Mouse (Mus musculus): ENCODE measurements around the gene Efcab8. TPM values are rescaled to one million over a fixed set of nuclear protein-coding genes. Genes with fewer than 3 reads are reported as not detected.
A peak's percentile ranks its signal among the peaks of the same experiment; 100 is the strongest.

The Efcab8 gene
- polyA plus RNA-seq, 1 experiment = 0.22 TPM

DNA sequence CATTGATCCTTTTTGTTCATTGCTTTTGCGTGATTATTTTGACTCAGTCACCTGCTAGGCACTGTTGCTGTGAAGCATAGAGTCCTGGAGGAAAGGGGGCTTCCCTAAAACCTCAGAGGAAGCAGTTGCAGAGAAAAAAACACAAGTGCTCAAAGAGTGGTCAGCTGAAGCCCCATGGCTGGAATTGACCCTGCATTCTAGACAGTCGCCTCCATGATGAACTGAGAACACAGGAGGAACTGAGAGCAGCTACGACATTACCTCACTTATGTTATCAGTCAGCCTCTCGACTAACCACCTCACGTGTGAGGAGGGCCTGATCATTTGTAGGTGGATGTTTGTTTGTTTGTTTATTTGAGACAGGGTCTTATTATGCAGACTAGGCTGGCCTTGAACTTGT lies 17.6 kb upstream of the Efcab8 start:
- DNase-seq (ENCODE audit: low read depth in 1 of 2, low spot score in 2 of 2) = no peak
- no peak for TF ChIP-seq CTCF (IDR thresholded peaks at IDR 0.05; ENCODE audit: extremely low read depth, insufficient read depth, insufficient read length, insufficient replicate concordance)
- no peak for TF ChIP-seq POLR2A (IDR thresholded peaks at IDR 0.05; ENCODE audit: low read depth, low read length)
- H3K36me3 ChIP-seq (ENCODE audit: control insufficient read depth, insufficient read depth, low read length) = peaks cover 53% of the 10 kb centered on the region
- H3K4me1 ChIP-seq (ENCODE audit: control insufficient read depth, insufficient read depth, insufficient read length) = no peaks in the 10 kb centered on the region
- H3K27me3 ChIP-seq (ENCODE audit: control insufficient read depth, insufficient read depth, low read length) = no peaks in the 10 kb centered on the region
- WGBS = 78% methylated on average over 5 of the region's 5 CpGs
- no peak overlapping the region for H3K4me3 ChIP-seq (ENCODE audit: extremely low read depth, insufficient read depth, insufficient read length)
- no peak overlapping the region for H3K27ac ChIP-seq (ENCODE audit: insufficient read depth, low read length)

- DNase-seq (ENCODE audit: low read depth in 1 of 2, low spot score in 2 of 2) = no peak
- Histone ChIP-seq H3K4me3 (ENCODE audit: extremely low read depth, insufficient read depth, insufficient read length) (no peak overlapping the region), H3K36me3 (ENCODE audit: control insufficient read depth, insufficient read depth, low read length) (peaks cover 32% of the 10 kb centered on the region), H3K4me1 (ENCODE audit: control insufficient read depth, insufficient read depth, insufficient read length) (no peaks in the 10 kb centered on the region), H3K27ac (ENCODE audit: insufficient read depth, low read length) (no peak overlapping the region), H3K27me3 (ENCODE audit: control insufficient read depth, insufficient read depth, low read length) (no peaks in the 10 kb centered on the region)
- no peak for TF ChIP-seq POLR2A (IDR thresholded peaks at IDR 0.05; ENCODE audit: low read depth, low read length)
- WGBS = 91% methylated on average over 6 of the region's 6 CpGs
Observed at GRCm38 (mm10) chr2:153767484-153767883, 12.2 kb upstream of the Efcab8 start.

- no peak overlapping the region for H3K4me3 ChIP-seq (ENCODE audit: extremely low read depth, insufficient read depth, insufficient read length)
- no peak for DNase-seq (ENCODE audit: low read depth in 1 of 2, low spot score in 2 of 2)
- H3K4me1 ChIP-seq (ENCODE audit: control insufficient read depth, insufficient read depth, insufficient read length) = no peaks in the 10 kb centered on the region
- no peaks in the 10 kb centered on the region for H3K27me3 ChIP-seq (ENCODE audit: control insufficient read depth, insufficient read depth, low read length)
- H3K27ac ChIP-seq (ENCODE audit: insufficient read depth, low read length) = no peak overlapping the region
- WGBS = 91% methylated on average over 2 of the region's 2 CpGs
- peaks cover 27% of the 10 kb centered on the region for H3K36me3 ChIP-seq (ENCODE audit: control insufficient read depth, insufficient read depth, low read length)
- TF ChIP-seq POLR2A (IDR thresholded peaks at IDR 0.05; ENCODE audit: low read depth, low read length) (no peak), CTCF (IDR thresholded peaks at IDR 0.05; ENCODE audit: extremely low read depth, insufficient read depth, insufficient read length, insufficient replicate concordance) (no peak)
Observed at GRCm38 (mm10) chr2:153768881-153769280, 10.8 kb upstream of the Efcab8 start.

- 98% methylated on average over 4 of the region's 4 CpGs for WGBS
- H3K36me3 ChIP-seq (ENCODE audit: control insufficient read depth, insufficient read depth, low read length) = peaks cover 8% of the 10 kb centered on the region
Observed at GRCm38 (mm10) chr2:153772950-153773349, 6.8 kb upstream of the Efcab8 start.

DNA sequence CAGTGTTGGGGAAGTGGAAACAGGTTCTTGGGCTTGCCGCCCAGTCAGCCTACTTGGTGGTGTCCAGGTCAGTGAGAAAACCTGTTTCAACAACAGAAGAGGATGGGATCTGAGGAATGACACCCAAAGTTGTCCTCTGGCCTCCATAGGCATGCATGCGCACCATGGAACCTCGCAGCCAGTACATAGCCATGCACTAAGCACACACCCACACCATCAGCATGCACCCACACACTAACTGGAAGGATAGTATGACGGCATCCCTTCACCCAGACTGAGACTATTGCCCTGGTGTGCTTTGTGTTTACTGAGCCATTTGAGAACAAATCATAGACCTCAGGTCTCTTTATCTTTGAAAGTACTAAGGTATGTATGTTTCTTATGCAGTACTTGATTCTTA lies 4.3 kb upstream of the Efcab8 start:
- Histone ChIP-seq H3K27ac (ENCODE audit: insufficient read depth, low read length) (no peak overlapping the region), H3K4me1 (ENCODE audit: control insufficient read depth, insufficient read depth, insufficient read length) (no peaks in the 10 kb centered on the region; the same call in 1 of the 2 replicates), H3K36me3 (ENCODE audit: control insufficient read depth, insufficient read depth, low read length) (peaks cover 5% of the 10 kb centered on the region), H3K4me3 (ENCODE audit: extremely low read depth, insufficient read depth, insufficient read length) (no peak overlapping the region), H3K27me3 (ENCODE audit: control insufficient read depth, insufficient read depth, low read length) (no peaks in the 10 kb centered on the region)
- TF ChIP-seq CTCF (IDR thresholded peaks at IDR 0.05; ENCODE audit: extremely low read depth, insufficient read depth, insufficient read length, insufficient replicate concordance) (no peak), POLR2A (IDR thresholded peaks at IDR 0.05; ENCODE audit: low read depth, low read length) (no peak)
- DNase-seq (ENCODE audit: low read depth in 1 of 2, low spot score in 2 of 2) = no peak
- 96% methylated on average over 4 of the region's 4 CpGs for WGBS

More at GRCm38 (mm10) chr2:153772950-153773349, 6.8 kb upstream of the Efcab8 start:
- TF ChIP-seq CTCF (IDR thresholded peaks at IDR 0.05; ENCODE audit: extremely low read depth, insufficient read depth, insufficient read length, insufficient replicate concordance) (no peak), POLR2A (IDR thresholded peaks at IDR 0.05; ENCODE audit: low read depth, low read length) (no peak)
- no peak for DNase-seq (ENCODE audit: low read depth in 1 of 2, low spot score in 2 of 2)
- Histone ChIP-seq H3K4me1 (ENCODE audit: control insufficient read depth, insufficient read depth, insufficient read length) (no peaks in the 10 kb centered on the region), H3K27me3 (ENCODE audit: control insufficient read depth, insufficient read depth, low read length) (no peaks in the 10 kb centered on the region), H3K4me3 (ENCODE audit: extremely low read depth, insufficient read depth, insufficient read length) (no peak overlapping the region), H3K27ac (ENCODE audit: insufficient read depth, low read length) (no peak overlapping the region)

DNA sequence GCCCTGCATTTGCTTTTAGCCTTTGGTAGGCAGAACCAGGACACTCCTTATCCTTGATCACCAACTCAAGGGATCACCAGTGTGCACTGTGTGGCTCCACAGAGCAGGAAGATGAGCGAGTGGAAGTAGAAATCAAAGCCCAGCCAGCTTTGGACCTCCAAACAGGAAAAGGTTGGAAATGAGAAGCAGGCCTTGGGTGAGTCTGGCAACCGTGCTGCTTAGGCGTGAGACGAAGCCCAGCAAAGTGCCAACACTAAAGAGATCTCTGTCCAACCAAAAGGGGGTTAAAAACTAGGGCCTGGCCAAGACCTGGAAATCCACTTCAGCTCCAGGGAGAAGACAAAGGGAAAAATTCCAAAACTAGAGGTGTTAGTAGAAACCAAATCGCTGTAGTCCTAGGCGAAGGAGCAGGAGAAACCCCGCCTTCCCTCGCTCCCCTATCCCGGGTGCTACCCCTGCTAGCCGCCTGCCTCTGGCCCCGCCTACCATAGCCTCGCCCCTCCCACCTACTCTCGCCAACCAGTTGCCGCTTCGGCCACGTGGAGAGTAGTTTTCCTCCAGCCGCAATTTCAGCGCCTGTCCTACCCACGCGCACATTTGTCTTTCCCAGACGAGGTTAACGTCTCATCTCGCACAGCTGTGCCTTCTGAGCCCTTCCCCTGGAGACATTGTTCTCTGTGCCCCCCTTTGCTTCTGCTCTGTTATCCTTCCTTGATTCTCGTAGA lies 931 bp upstream of the Efcab8 start:
- 8% methylated on average over 23 of the region's 24 CpGs for WGBS
- H3K4me3 ChIP-seq (ENCODE audit: extremely low read depth, insufficient read depth, insufficient read length) = peak overlapping the region; percentile 61
- DNase-seq (ENCODE audit: low read depth in 1 of 2, low spot score in 2 of 2) = peak; percentile 27 to 80
- H3K36me3 ChIP-seq (ENCODE audit: control insufficient read depth, insufficient read depth, low read length) = no peaks in the 10 kb centered on the region
- H3K27ac ChIP-seq (ENCODE audit: insufficient read depth, low read length) = peak overlapping the region; percentile 57
- no peaks in the 10 kb centered on the region for H3K27me3 ChIP-seq (ENCODE audit: control insufficient read depth, insufficient read depth, low read length)
- no peak for TF ChIP-seq CTCF (IDR thresholded peaks at IDR 0.05; ENCODE audit: extremely low read depth, insufficient read depth, insufficient read length, insufficient replicate concordance)
- TF ChIP-seq POLR2A (IDR thresholded peaks at IDR 0.05; ENCODE audit: low read depth, low read length) = no peak
- H3K4me1 ChIP-seq (ENCODE audit: control insufficient read depth, insufficient read depth, insufficient read length) = no peaks in the 10 kb centered on the region; the same call in 1 of the 2 replicates

DNA sequence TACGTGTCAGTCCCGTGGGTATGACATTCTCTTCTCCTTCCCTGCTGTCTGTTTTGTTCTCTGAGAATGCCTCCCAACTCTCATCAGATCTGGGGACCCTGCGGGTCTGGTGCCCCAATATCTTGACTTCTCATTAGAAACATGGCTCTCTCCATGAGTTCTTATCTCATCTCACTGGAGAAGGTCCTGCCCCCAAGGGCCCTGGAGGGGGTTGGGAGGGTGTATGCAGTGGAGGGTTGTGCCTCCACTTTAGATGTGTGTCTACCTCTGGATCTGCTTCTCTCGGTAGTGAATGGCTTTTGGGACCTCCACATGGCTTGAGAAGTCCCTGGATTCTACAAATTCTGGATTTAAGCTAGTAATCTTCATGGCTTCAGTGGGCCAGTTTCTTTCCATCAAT lies 1.4 kb downstream of the Efcab8 start:
- Histone ChIP-seq H3K4me3 (ENCODE audit: extremely low read depth, insufficient read depth, insufficient read length) (no peak overlapping the region), H3K27me3 (ENCODE audit: control insufficient read depth, insufficient read depth, low read length) (no peaks in the 10 kb centered on the region), H3K36me3 (ENCODE audit: control insufficient read depth, insufficient read depth, low read length) (no peaks in the 10 kb centered on the region), H3K27ac (ENCODE audit: insufficient read depth, low read length) (no peak overlapping the region), H3K4me1 (ENCODE audit: control insufficient read depth, insufficient read depth, insufficient read length) (peaks cover 7% of the 10 kb centered on the region; the same call in 1 of the 2 replicates)
- TF ChIP-seq CTCF (IDR thresholded peaks at IDR 0.05; ENCODE audit: extremely low read depth, insufficient read depth, insufficient read length, insufficient replicate concordance) (no peak), POLR2A (IDR thresholded peaks at IDR 0.05; ENCODE audit: low read depth, low read length) (no peak)
- 94% methylated on average over 4 of the region's 4 CpGs for WGBS
- no peak for DNase-seq (ENCODE audit: low read depth in 1 of 2, low spot score in 2 of 2)

Measured in spleen, adult 2 months (tissue).